Mouse (Mus musculus): Measurements from ENCODE around the gene Per2.

Per2 gene

DNA sequence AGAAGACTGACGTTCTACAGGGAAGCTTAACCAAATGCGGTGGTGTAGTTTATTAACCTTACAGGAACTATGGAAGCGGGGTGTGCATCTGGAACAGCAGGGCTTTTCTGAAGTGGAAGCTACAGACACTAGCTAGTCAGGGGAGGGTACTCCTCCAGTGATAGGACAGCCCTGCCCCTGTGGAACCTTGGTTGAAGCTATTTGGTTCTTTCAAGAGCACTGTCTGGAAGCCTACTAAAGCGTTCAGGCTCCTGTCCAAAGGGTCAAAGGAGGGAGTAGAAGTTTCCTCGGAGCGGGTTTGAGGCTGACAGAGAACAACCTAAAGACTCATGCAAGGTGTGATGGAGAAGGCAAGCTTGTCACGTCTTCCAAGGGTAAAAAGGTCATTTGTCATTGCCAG is 945 bp upstream of the Per2 start:
- in situ Hi-C loops (cut with MboI, MseI) = no loop called here

DNA sequence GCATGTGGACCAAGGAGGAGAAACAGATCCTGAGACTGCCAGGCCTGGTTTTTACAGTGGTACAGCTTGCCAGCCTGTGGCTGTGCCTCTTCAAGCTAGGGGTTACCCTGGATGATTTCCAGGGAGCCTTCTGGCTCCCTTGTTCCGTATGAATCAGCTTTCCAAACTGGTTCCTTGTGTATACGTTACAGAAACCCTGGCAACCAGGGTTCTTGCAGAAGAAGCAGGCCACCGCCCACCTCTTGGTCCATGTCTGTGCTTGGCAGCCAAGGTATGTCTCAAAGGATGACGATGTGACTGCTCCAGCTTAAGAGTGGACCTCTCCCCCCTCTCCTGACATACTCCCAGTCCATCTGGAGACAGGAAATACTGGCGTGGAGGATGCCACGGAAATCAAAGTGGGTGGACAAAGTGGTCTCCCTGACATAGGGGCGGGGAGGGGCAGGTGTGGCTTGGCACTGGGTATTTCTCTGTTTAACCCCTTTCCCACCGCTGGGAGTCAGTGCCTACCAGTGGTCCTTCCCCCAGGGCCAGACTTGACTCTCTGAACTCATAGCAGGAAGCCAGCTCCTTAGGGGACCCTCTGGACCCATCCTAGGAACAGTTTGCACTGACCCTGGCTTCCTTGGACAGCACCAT is 782 bp downstream of the Per2 start:
- in situ Hi-C loops (cut with MboI, MseI) = no loop called here

DNA sequence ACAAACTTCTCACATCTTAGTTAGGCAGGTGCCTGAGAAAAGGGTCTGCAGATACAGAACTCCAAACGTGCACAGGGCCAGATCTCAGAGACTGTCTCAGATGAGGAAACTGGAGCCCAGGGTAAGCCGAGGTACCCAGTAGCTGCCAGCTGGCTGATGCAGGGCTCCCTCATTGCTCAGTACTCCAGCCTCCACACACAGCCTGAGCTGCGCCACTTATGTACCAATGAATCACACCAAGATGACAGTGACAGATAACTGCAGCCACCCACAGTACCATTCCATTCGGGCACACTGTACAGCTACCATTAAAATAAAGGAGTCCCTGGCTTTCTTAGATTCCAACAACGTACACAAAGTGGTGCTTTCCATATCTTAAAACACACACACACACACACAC is 1.4 kb downstream of the Per2 start:
- in situ Hi-C loops (cut with MboI, MseI) = no loop called here

DNA sequence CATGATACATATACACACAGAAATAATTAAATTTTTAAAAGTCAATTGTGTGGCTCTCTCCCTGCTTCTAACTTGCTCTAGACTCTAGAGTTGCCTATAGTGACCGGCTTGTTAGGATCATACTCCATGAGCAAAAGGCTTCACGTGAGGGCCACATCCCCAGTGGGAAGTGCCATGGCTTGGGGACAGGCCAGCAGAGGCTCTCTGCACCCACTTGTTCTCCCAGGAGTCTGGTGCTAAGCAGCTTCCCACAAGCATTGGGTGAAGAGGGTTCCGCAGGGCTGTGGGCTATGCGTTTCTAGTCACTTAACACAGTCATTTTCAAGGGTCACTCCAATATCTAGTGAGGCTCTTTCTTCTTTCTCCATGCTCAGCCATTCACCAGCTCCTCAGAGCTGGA is 2.0 kb downstream of the Per2 start:
- in situ Hi-C loops (cut with MboI, MseI) = no loop called here

DNA sequence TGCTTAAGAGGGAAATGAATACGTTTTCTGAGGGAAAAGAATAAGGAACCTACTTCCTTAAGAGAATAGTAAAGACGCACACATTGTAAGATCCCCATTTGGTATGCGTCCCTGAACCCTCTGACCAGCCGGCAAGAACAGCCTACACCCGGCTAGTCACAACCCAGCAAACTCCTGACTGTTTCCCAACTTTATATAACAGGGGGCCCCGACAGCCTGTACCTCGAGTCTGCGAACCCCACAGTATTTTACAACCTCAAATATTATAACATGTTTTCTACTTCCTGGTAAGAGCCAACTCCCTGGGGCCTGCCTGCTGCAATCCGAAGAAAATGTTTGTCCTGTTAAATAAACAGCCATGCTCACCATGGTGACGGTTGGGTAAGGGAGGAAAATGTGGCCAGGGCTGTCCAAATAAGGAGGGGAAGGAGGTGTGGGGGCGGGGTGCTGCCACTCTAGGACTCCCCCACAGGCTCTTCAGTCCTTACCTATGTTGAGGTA is 2.8 kb downstream of the Per2 start:
- in situ Hi-C loops (cut with MboI, MseI) = no loop called here

DNA sequence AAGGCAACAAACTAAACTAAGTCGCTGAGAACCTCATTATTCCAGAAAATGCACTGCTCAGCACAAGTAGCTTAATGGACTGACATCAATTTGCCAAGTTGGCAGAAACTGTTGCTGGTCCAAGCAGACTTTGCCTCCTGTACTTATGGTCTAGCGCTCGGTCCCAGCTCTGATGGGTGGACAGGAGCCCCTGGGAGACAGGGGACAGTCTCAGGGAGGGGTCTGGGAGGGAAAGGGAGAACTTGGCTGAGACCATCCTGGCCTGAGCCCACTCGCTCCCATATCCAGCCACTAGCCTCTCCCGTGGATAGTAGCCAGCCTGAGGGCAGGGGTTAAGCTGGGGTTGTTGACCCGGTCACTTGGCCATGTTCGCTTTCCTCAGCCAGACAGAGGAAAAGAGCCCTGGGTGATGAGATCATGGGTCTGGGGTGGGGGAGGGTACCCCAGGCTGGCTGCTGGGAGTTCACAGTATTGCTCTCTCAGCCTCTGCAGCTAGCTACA is 3.4 kb downstream of the Per2 start:
- in situ Hi-C loops (cut with MboI, MseI) = no loop called here

DNA sequence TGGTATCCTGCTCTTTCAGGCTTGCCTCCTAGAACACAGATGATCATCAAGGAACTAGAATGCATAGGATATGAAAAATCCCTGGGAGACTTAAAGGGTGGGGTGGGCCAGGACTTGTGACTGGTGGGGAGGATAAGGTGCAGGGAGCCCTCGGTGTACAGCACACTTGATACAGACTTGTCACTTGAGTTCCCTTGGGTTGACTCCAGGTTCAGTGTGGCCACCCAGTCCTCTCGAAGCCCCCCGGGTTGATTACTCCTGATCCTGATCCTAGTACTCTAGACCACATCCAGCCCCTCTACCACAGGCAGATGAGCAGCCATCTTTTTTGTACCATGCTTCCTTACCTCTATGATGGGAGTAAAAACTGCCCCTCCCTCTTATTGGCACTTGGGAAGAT is 4.2 kb downstream of the Per2 start:
- in situ Hi-C loops (cut with MboI, MseI) = no loop called here

DNA sequence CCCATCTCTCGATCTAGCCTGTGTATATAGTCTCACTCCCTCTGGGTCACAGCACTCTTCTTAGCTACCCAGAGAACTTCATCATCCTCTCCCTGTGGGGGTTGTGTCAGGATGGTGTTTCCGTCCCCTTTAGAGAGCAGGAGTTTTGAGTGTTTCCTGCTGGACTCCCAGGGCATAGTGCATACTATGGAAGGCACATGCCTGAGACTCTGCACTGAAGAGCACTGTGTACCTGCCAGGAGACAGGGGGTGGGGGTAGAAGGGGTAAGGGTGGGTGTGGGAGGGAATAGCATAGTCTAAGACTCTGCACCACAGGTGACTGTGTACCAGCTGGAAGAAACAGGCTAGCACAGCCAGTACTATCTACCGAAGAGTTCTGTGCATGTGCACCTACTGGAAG is 4.8 kb downstream of the Per2 start:
- in situ Hi-C loops (cut with MboI, MseI) = no loop called here

DNA sequence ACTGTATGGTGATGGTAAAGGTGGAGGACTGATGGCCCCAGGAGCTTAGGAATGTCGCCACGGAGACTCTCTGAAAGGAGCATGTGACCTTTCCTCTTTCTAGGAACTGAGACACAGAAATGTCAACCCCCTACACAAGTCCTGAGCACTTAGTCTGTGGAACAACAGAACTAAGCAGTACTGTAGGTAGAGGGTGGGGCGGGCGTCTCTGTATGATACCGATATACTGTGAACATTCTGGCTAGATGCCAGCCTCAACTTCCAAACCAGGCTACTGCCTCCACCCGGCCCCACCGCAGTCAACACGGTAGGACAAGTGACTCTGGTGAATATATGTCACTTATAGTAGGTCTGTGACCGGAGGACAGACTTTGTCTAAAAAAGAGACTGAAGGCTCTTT is 5.2 kb downstream of the Per2 start:
- in situ Hi-C loops (cut with MboI, MseI) = no loop called here

DNA sequence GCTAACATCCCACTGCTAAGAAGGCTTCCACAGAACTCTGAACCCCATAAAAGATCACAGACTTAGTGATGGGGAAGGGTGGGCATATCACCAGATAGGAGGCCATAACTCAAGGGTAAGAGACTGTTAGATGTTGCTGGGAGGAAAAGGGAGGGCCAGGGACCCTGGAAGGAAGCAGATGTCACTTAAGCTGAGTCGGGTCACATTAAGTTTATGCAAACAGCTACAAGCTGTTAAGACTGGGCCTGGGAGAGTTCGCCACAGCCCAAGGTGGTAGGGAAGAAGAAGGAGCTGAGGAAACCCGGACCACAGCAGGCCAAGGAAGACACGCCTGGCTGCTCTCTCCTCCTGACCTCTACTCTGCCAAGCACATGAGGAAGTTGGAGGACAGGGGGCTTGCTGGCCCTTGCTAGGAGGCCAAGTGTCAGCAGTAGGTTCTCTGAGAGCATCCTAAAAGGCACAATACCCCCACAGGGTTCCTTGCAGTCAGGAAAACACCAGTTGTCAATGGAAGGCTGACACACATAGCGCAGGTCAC is 7.5 kb downstream of the Per2 start:
- in situ Hi-C loops (cut with MboI, MseI) = no loop called here

DNA sequence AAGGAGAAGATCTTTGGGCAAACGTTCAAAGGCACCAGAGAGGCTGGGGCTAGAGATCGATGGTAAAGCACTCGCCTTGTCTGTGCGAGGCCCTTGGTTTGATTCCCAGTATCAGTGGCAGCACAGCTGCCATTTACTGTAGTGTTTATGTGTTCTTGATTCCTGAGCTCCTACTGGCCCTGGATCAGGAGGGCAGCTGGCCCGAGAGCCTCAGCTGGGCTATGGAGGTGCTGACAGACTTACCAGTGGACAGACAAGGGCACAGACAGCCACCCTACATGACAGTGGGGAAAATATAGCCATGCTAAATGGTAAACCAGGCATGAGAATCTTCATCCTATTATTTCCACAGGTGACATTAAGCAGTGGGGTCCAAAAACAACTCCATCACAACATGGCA is 8.3 kb downstream of the Per2 start:
- in situ Hi-C loops (cut with MboI, MseI) = no loop called here

DNA sequence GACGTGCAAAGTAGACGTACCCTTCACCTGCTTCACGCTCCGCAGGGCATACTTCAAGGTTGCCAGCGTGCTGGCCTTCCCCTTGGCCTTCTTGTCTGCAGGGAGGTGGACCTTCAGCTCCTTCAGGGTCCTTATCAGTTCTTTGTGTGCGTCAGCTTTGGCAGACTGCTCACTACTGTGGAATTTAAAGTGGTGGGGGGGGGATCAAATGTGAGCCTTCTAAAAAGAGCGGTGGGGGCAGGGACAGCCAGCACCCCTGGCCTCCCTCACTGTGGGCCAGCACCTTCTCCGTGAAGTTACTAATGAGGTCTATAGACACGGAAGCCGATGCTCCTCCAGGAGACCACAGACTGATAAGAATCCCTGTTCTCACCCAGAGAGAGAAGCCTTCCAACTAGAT is 10.4 kb downstream of the Per2 start:
- in situ Hi-C loops (cut with MboI, MseI) = no loop called here

DNA sequence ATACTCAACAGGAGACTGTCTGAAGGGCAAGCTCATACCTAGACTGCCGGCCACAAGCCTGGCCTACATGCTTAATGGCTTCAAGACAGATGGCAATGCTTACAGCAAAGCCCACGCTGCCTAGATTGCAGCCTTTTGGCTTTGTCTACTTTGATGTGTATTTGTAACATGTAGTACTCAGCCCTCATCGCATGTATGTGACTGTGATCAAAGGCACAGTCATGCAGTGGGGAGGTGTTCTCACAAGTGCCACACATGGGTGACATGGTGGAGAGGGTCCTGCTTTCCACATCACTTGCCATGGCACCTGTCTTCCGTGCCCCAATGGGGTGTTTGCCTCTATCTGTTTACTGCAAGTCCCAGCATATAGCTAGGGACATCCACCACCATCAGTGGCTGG is 12.6 kb downstream of the Per2 start:
- in situ Hi-C loops (cut with MboI, MseI) = no loop called here

DNA sequence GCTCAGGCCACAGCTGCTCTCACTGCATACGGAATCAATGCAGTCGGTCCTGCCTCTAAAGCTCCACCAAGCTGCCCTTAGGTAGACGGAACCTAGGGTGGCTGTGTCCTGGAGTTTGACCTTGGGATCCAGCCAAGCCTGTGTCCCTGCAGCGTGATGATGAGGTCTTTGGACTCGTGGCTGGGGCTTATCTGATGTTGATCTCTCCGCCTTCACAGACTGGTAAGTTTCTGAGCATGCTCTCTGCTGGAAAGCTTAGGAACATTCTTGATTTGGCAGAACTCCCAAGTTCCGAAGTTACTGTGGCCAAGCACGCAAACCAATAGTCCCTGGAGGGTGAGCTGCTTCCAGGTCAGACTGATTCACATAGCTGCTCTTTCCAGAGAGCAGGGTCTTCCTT is 13.1 kb downstream of the Per2 start:
- in situ Hi-C loops (cut with MboI, MseI) = no loop called here

DNA sequence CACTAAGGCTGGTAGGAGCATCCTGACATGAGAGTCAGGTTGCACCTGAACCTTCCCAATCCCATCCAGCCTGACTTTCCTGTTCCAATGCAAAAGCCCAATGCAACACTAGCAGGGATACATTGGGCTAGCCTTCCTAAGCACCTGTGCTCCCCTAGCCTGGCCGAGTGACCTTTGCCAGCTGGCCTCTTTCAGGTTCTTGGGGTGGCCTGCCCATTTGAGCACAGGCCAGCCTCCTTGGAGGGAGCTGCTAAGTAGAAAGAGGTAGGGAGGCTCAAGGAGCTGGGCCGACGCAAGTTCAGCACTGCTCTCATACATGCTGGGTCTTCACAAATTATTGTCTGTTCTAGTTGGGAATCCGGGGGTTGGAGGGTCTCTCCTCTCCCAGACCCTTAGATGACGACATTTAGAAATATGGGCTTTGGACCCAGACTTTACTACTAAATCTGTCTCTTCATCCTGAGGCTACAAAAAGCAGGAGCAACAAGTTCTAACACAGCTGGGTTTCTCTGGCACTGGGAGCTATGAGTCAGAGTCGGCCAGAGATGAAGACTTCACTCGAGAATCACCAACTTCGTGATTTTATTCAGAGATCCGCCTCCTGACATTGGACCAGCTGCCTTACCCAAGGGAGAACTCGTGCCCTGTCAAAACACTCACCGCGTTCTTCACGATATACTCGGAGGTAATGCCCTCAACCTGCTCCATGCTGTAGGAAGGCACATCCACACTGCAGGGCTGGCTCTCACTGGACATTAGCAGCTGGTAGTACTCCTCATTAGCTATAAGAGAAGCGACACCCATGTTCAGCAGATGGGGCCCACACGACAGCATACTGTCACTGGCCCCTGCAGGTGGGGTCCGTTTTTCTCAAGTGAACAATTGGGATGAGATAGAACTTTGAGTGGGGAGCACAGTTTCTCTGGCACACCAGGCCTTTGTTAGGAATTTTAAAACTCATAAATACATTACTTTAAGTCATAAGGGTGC is 14.0 kb downstream of the Per2 start:
- in situ Hi-C loops (cut with MboI, MseI) = no loop called here

DNA sequence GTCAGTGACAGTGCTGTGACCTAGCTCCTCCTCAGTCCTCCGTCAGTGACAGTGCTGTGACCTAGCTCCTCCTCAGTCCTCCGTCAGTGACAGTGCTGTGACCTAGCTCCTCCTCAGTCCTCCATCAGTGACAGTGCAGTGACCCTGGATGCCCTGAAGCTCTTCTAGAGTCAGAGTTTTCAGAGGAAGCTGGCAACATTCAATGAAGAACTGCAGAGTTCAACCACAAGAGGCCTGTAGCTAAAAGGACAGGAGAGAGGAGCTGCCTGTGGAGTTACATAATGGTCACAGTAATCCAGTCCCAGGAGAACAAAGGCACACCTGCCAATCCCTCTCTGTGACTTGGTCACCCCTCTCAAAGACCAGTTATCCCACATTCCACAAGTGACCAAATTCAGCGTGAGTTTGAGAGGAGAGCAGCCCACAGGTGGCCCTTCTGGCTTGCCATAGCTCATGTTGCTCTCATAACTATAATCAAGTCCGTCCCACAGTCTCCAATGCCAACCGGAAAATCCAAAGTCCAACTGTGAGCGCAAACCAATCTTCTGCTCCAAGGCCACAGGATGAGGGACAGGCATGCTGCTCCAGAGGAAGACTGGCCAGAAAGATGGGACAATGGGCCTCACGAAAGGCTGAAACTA is 16.7 kb downstream of the Per2 start:
- in situ Hi-C loops (cut with MboI, MseI) = no loop called here

DNA sequence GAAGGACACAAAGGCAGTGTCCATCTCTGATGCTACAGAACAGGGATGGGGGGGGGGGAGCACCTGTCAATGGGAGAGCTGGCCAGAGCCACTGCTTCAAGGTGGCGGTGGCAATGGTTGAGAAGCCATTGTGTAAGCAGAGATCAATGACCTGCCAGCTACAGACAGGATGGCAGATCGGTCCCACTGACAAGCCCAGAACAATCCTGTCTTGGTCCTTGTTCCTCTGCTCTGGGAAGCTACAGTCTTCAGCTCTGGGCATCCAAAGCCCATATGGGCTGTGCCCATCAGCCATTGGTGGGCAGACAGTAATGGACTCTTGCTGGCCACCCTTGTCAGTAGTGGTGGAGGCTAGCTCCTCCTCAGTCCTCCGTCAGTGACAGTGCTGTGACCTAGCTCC is 17.3 kb downstream of the Per2 start:
- in situ Hi-C loops (cut with MboI, MseI) = no loop called here

DNA sequence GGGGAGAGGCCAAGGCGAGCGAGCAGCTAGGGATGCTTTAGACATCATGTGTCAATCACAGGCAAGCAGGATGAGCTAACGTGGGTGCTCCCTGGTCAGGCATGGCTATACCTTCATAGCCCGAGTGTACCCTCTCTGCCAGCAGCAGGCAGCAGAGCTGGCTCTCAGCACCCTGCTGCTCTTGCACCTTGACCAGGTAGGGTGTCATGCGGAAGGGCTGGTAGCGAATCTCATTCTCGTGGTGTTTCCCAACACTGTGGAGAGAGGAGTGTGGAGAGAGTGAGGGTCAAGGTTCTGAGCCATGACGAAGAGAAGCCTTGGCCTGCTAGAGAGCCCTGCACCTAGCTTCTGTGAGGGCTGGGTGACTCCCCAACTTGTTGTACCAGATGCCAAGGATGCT is 19.3 kb downstream of the Per2 start:
- in situ Hi-C loops (cut with MboI, MseI) = no loop called here

DNA sequence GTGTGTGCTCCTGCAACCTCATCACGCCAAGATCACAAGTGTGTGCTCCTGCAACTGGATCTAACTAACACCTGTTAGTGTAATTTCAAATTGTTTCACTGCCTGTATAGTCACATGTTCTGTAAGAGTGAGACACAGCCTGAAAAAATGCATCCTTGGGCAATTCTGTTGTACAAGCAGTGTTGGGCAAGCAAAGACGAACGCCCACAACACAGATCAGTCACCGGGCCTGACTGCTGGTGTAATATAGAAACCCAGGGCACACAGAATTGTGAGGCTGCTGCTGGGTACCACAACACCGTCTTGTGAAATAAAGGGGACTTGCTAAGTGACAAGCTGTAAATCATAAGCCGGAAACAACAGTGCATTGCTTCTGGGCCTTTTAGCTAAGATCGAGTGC is 21.6 kb downstream of the Per2 start:
- in situ Hi-C loops (cut with MboI, MseI) = no loop called here

DNA sequence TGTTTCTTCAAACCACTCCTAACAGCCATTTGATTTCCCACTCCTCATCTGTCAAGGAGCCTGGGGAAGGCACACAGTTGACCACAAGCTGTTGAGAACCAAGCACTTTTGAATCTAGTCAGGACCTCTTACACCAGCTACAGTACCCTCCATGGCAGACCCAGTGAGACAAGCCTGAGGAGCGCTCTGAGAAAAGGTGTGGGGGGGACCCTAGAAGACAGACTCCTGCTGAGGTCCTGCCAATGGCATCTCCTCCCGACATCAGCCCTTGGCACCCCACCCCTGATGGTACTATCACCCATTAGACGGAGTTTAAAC is 22.1 kb downstream of the Per2 start:
- in situ Hi-C loops (cut with MboI, MseI) = no loop called here

DNA sequence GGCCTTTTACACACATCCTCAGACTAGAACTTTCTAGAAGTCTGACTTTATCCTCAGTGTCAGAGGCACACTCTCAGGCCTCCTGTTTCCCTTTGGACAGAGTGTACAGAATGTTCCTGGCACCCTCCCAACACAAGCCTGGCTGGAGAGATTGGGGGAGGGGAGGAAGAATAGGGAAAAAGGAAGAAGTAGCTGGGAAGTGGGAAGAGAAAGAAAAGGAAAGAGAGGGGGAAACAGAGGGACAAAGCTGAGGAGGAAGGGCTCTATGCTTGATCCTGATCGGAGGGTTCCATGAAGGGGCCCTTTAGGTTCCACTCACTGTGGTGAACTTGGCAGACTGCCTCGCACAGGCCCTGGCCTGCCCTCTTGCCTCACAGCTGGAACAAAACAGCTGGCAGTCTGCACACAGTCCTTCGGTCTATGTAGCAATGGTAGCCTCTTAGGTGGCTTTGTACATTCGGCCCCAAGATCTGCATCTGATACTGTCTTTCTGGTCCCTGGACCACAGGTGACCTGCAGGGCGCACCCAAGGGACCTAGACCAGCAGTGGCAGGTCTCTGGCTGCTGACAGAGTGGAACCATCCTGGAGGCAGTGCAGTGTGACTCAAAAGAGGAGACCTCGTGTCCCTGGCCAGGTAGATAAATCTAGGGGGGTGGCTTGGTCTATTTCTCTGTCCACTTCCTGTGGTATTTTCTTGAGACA is 22.6 kb downstream of the Per2 start:
- in situ Hi-C loops (cut with MboI, MseI) = no loop called here

All from T-helper 1 cell (primary cell).